Mouse (Mus musculus): ENCODE data around the gene Prkch. TPM values are rescaled to one million over a fixed set of nuclear protein-coding genes. Genes with fewer than 3 reads are reported as not detected.

Prkch gene
- polyA plus RNA-seq, 1 experiment from 2014 or later = 5.6 TPM

DNA sequence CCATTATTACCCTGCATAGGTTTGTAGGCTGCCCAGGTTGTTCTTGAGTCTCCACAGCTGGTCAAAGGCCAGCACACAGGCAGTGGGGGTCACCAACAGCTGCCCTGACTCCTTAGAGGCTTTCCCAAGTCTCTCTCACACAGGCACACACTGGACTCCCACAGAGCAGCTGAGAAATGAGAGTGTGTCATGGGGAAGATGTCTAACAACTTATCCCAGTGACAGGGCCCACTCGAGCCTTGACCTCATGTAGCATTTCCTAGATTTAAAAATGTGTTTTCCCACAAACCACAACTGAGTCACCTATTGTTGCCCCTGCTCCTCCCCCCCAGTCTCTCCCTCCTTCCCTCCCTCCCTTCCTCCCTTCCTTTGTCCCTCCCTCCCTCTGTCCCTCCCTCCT is 234.2 kb downstream of the Prkch start:
- Histone ChIP-seq H3K36me3 (no peaks in the 10 kb centered on the region), H3K9me3 (no peaks in the 10 kb centered on the region), H3K4me3 (no peak overlapping the region), H3K27ac (no peak overlapping the region), H3K4me2 (no peak overlapping the region), H3K27me3 (no peaks in the 10 kb centered on the region), H3K9ac (no peak overlapping the region), H3K4me1 (replicated peaks) (no peaks in the 10 kb centered on the region)
- 42% methylated on average over 1 of the region's 1 CpGs for WGBS
- no peak for ATAC-seq (ENCODE audit: low FRiP score)

DNA sequence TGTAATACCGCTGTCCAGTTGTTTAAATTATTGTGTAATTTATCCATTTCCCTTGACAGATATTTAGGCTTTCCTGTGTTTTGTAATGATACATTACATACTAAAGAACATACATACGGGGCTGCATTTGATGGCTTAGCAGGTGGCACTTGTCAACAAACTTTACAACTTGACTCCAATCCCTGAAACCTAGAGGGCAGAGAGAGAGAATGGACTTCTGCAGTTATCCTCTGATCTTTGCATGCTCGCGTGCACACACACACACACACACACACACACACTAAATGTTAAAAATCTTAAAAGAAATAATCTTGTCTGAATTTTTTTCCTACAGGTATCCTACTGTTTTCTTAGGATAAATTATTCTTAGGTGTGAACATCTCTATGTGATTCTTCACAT is 236.6 kb downstream of the Prkch start:
- Histone ChIP-seq H3K36me3 (no peaks in the 10 kb centered on the region), H3K27ac (no peak overlapping the region), H3K4me1 (replicated peaks) (no peaks in the 10 kb centered on the region), H3K9me3 (no peaks in the 10 kb centered on the region), H3K4me2 (no peak overlapping the region), H3K9ac (no peak overlapping the region), H3K27me3 (no peaks in the 10 kb centered on the region), H3K4me3 (no peak overlapping the region)
- ATAC-seq (ENCODE audit: low FRiP score) = no peak
- WGBS = 90% methylated on average over 4 of the region's 4 CpGs

DNA sequence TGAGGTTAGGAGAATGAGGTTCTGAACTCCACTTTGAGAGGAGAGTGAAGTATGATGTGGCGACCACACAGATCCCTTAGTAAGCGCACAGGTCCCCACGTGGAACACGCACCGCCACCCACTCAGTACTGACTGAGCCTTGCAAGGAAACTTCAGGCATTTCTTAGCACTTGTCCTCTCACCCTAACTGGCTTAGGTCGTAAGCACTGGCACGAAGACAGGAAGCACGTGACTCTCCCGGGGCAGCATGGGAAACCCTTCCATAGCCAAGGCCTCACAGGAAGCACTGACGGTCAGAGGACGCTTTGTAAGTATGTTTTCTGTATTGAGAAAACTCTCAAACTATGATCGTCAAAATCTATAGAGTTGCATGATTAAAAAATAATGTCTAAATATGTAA is 237.7 kb downstream of the Prkch start:
- Histone ChIP-seq H3K4me3 (no peak overlapping the region), H3K36me3 (no peaks in the 10 kb centered on the region), H3K27me3 (no peaks in the 10 kb centered on the region), H3K9ac (no peak overlapping the region), H3K4me1 (replicated peaks) (no peaks in the 10 kb centered on the region), H3K27ac (no peak overlapping the region), H3K4me2 (no peak overlapping the region), H3K9me3 (no peaks in the 10 kb centered on the region)
- WGBS = 89% methylated on average over 12 of the region's 12 CpGs
- no peak for ATAC-seq (ENCODE audit: low FRiP score)

DNA sequence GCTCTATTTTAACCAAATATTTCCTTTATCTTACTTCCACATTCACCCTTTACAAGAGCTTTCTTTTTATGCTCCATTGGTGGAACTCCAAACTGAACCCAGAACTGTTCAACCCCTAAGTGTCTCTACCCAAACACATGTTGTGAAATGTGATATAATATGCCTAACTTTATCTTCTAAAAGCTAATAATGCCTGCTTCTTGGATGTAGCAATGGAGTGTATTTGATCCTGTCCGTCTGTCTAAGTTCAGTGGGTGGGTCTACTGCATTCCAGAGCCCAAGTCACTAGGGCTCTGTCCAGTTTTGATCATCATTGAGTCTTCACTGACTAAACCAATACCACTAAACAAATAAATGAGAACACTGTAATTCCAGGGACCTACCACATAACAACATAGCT is 240.2 kb downstream of the Prkch start:
- Histone ChIP-seq H3K9ac (no peak overlapping the region), H3K4me2 (no peak overlapping the region), H3K4me3 (no peak overlapping the region), H3K27ac (no peak overlapping the region), H3K36me3 (no peaks in the 10 kb centered on the region), H3K27me3 (no peaks in the 10 kb centered on the region), H3K4me1 (replicated peaks) (no peaks in the 10 kb centered on the region), H3K9me3 (no peaks in the 10 kb centered on the region)
- WGBS = 84% methylated on average over 1 of the region's 1 CpGs
- ATAC-seq (ENCODE audit: low FRiP score) = no peak

Other genes starting within 250 kb of the Prkch start
- gene Tmem30b, start 38.4 kb upstream of the Prkch start, polyA plus RNA-seq (2015; fragmentation: Nextera tagmentation; extraction: Ambion mirVana) = 0.39 and 0.84 TPM in 2 replicates

Data from hindbrain, embryonic 13.5 days (tissue).